Mouse (Mus musculus) small intestine, adult 2 months (tissue): ENCODE measurements around the gene Fcor.

Experiments used
- CTCF ChIP-seq: fragments of 200-500 bp; IDR thresholded peaks from 2 replicates; pipeline ENCODE4 v1.5.1; 2012; ENCODE audit warnings: low read depth, mild to moderate bottlenecking, control low read depth, inconsistent platforms, low read length, moderate library complexity, mixed read lengths; ENCODE audit not compliant: insufficient replicate concordance, insufficient read length; ENCODE audit errors: extremely low read depth
- POLR2A ChIP-seq: fragments of 200-500 bp; IDR thresholded peaks from 2 replicates; pipeline ENCODE4 v1.6.1; 2012; ENCODE audit warnings: low read depth, mild to moderate bottlenecking, control low read depth, inconsistent platforms, low read length, moderate library complexity

GRCm38 (mm10) chr8:3622119-3622518, 50.0 kb downstream of the Fcor start:
- no peak for TF ChIP-seq POLR2A
- no peak for TF ChIP-seq CTCF
